In the genomic region with DNA sequence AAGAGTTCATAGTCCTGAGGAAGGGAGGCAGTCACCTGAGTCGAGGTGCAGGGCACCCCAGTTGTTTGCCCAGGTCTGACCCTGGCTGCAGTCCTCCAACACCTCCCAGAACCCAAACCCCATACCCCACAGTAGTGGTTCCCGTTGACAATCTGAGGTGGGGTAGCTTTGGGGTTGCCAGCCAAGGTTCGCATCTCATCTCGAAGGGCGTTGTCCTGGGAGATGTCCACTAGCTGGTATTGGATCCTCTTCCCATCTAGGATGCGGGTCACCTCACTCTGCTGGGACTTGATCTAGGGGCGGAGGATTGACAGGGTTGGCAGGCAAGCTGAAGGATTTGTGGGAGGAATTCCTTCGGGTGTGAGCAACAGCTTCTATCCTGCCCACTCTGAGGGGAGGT, we compare ENCODE assay signal across 8 mouse cellular contexts. TPM values are rescaled to one million over a fixed set of nuclear protein-coding genes. Genes with fewer than 3 reads are reported as not detected.
DNase-seq lines count a peak whose midpoint lies in the region; ATAC-seq and TF ChIP-seq lines count a peak whose summit lies in the region.

No protein-coding gene starts in this region.

- H3K4me1 ChIP-seq in heart, embryonic 13.5 days = peaks cover 44% of the 10 kb centered on the region
- H3K4me1 ChIP-seq in ES-E14 (ENCODE audit: control insufficient read depth in 2 of 2, insufficient read depth in 2 of 2, low read length in 2 of 2, poor library complexity in 1 of 2) = peaks cover 4 to 25% of the 10 kb centered on the region in 2 experiments; a peak in 3 of 4 replicates
- H3K4me1 ChIP-seq in forebrain, embryonic 16.5 days (replicated peaks; ENCODE audit: control insufficient read depth, insufficient read depth, low read length) = peaks cover 22% of the 10 kb centered on the region
- peaks cover 38% of the 10 kb centered on the region for H3K4me1 ChIP-seq in liver, embryonic 16.5 days (ENCODE audit: control insufficient read depth, low read depth, low read length)

- peak overlapping the region; percentile 86 for H3K4me3 ChIP-seq in heart, embryonic 13.5 days
- peak overlapping the region; percentile 82 to 88 for H3K4me3 ChIP-seq in ES-E14 (ENCODE audit: insufficient read depth in 1 of 2, low read depth in 1 of 2, low read length in 2 of 2, poor library complexity in 1 of 2, severe bottlenecking in 1 of 2)
- H3K4me3 ChIP-seq in forebrain, embryonic 16.5 days (replicated peaks; ENCODE audit: low read length) = peak overlapping the region; percentile 69
- peak overlapping the region; percentile 80 for H3K4me3 ChIP-seq in liver, embryonic 16.5 days (ENCODE audit: low read depth, low read length)

- WGBS in heart, embryonic 13.5 days = 50% methylated on average over 8 of the region's 8 CpGs
- WGBS in forebrain, embryonic 16.5 days = 54% methylated on average over 8 of the region's 8 CpGs
- 43% methylated on average over 8 of the region's 8 CpGs for WGBS in liver, embryonic 16.5 days (ENCODE audit: insufficient replicate concordance)

- H3K9ac ChIP-seq in heart, embryonic 13.5 days = peak overlapping the region; percentile 92
- H3K9ac ChIP-seq in ES-E14 (ENCODE audit: insufficient read depth, low read depth, low read length, poor library complexity, severe bottlenecking) = peak overlapping the region; percentile 82
- H3K9ac ChIP-seq in forebrain, embryonic 16.5 days (replicated peaks; ENCODE audit: low read depth, low read length) = peak overlapping the region; percentile 87
- H3K9ac ChIP-seq in liver, embryonic 16.5 days (ENCODE audit: low read depth, low read length) = peak overlapping the region; percentile 83

- intact Hi-C loops in heart, postnatal 25 days (cut with DNase I) = no loop called here

- no peak overlapping the region for H3K27ac ChIP-seq in heart, embryonic 13.5 days (replicated peaks)
- H3K27ac ChIP-seq in ES-E14 (ENCODE audit: insufficient read depth, low read depth, low read length, poor library complexity, severe bottlenecking) = no peak overlapping the region; the same call in 1 of the 2 replicates
- H3K27ac ChIP-seq in forebrain, embryonic 16.5 days (ENCODE audit: low read length) = no peak overlapping the region
- no peak overlapping the region for H3K27ac ChIP-seq in liver, embryonic 16.5 days (ENCODE audit: low read length)

- H3K36me3 ChIP-seq in heart, embryonic 13.5 days = peaks cover 23% of the 10 kb centered on the region
- H3K36me3 ChIP-seq in ES-E14 (ENCODE audit: control insufficient read depth, insufficient read depth, low read length, poor library complexity, severe bottlenecking) = peaks cover 20% of the 10 kb centered on the region
- H3K36me3 ChIP-seq in forebrain, embryonic 16.5 days (ENCODE audit: control insufficient read depth, insufficient read depth) = 0 out of 2 replicates have a peak, but pooled peaks cover 3% of the 10 kb centered on the region
- H3K36me3 ChIP-seq in liver, embryonic 16.5 days (ENCODE audit: control insufficient read depth, insufficient read depth) = peaks cover 4% of the 10 kb centered on the region

- no peaks in the 10 kb centered on the region for H3K9me3 ChIP-seq in heart, embryonic 13.5 days
- H3K9me3 ChIP-seq in ES-E14 (ENCODE audit: control insufficient read depth, insufficient read depth, low read depth, low read length) = no peaks in the 10 kb centered on the region
- no peaks in the 10 kb centered on the region for H3K9me3 ChIP-seq in forebrain, embryonic 16.5 days (ENCODE audit: control insufficient read depth, low read length)
- H3K9me3 ChIP-seq in liver, embryonic 16.5 days (replicated peaks; ENCODE audit: control insufficient read depth, low read length) = no peaks in the 10 kb centered on the region

- in situ Hi-C loops in ES-E14 (cut with MboI; ENCODE audit: low sequenced_read_pairs in 2 of 2, unreplicated experiment in 2 of 2) = no loop called here

- H3K27me3 ChIP-seq in heart, embryonic 13.5 days (replicated peaks) = no peaks in the 10 kb centered on the region
- H3K27me3 ChIP-seq in forebrain, embryonic 16.5 days (replicated peaks; ENCODE audit: control insufficient read depth, insufficient read depth, low read length) = no peaks in the 10 kb centered on the region
- H3K27me3 ChIP-seq in liver, embryonic 16.5 days (ENCODE audit: control insufficient read depth, insufficient read depth, low read depth, low read length) = no peaks in the 10 kb centered on the region

- DNase-seq in heart, postnatal 25 days (ENCODE audit: low spot score) = no peak
- no peak for DNase-seq in ES-E14 (ENCODE audit: low read depth, low spot score)
- no peak for DNase-seq in cerebellum, postnatal 25 days

- ATAC-seq in heart, embryonic 13.5 days (ENCODE audit: extremely low read depth, insufficient number of reproducible peaks, low FRiP score, low TSS enrichment) = no peak
- no peak for ATAC-seq in forebrain, embryonic 16.5 days
- no peak for ATAC-seq in liver, embryonic 16.5 days (ENCODE audit: low read depth)
- no peak for ATAC-seq in megakaryocyte-erythroid progenitor cell, adult 5-6 weeks (replicated peaks; ENCODE audit: low FRiP score, low TSS enrichment, poor library complexity, severe bottlenecking)
- ATAC-seq in activated CD4-positive, CD25-positive, alpha-beta regulatory T cell, adult 4 months = no peak

- H3K4me2 ChIP-seq in heart, embryonic 13.5 days = peak overlapping the region; percentile 88
- peak overlapping the region; percentile 56 for H3K4me2 ChIP-seq in forebrain, embryonic 16.5 days (ENCODE audit: low read length)
- peak overlapping the region; percentile 92 for H3K4me2 ChIP-seq in liver, embryonic 16.5 days (ENCODE audit: low read depth, low read length)

TF ChIP-seq in ES-E14, 5 proteins besides CTCF, POLR2A, EP300 and RAD21:
- TF ChIP-seq MAFK (IDR thresholded peaks at IDR 0.05; ENCODE audit: insufficient read depth, low read depth, low read length) (no peak), CHD2 (IDR thresholded peaks at IDR 0.05; ENCODE audit: low read depth, low read length) (no peak), ZC3H11A (IDR thresholded peaks at IDR 0.05; ENCODE audit: borderline replicate concordance, low read depth, low read length) (no peak), ZNF384 (IDR thresholded peaks at IDR 0.05; ENCODE audit: low read depth, low read length) (no peak), HCFC1 (IDR thresholded peaks at IDR 0.05; ENCODE audit: borderline replicate concordance, insufficient read depth, low read length) (no peak)

RNA-seq across cellular contexts. Expression of a gene that starts 0.8 kb away (rescaled TPM):
- polyA plus RNA-seq in heart, embryonic 13.5 days (2015; fragmentation: Nextera tagmentation; extraction: Ambion mirVana) = 198 and 202 TPM in 2 replicates
- 10 to 100 TPM; 38.8 to 41.8 TPM for total RNA-seq in heart, postnatal 25 days (2021)
- total RNA-seq in ES-E14 (2012; rRNA removed) = 87.2 and 96.5 TPM in 2 replicates
- 321 and 354 TPM in 2 replicates for polyA plus RNA-seq in forebrain, embryonic 16.5 days (2015; fragmentation: Nextera tagmentation; extraction: Ambion mirVana)
- polyA plus RNA-seq in liver, embryonic 16.5 days (2015; fragmentation: Nextera tagmentation; extraction: Ambion mirVana) = 142 and 161 TPM in 2 replicates
- total RNA-seq in megakaryocyte-erythroid progenitor cell, adult 5-6 weeks (2014; fragmentation: Nextera tagmentation) = 87.3 and 101 TPM in 2 replicates
- 34.2 and 55.1 TPM in 2 replicates for total RNA-seq in megakaryocyte-erythroid progenitor cell, adult 5-6 weeks (2017)
- 1,000 to 10,000 TPM; 1,097 to 1,279 TPM for polyA plus RNA-seq in activated CD4-positive, CD25-positive, alpha-beta regulatory T cell, adult 4 months (2017; shearing (Covaris generic))

RNA-seq across cellular contexts. Expression of a gene that starts 25.4 kb away (rescaled TPM):
- polyA plus RNA-seq in heart, embryonic 13.5 days (2015; fragmentation: Nextera tagmentation; extraction: Ambion mirVana) = 1.7 and 2.1 TPM in 2 replicates
- total RNA-seq in heart, postnatal 25 days (2021) = 1 to 10 TPM; 1.1 to 1.5 TPM
- total RNA-seq in ES-E14 (2012; rRNA removed) = 12.4 and 23.3 TPM in 2 replicates
- 13.3 and 13.6 TPM in 2 replicates for polyA plus RNA-seq in forebrain, embryonic 16.5 days (2015; fragmentation: Nextera tagmentation; extraction: Ambion mirVana)
- polyA plus RNA-seq in liver, embryonic 16.5 days (2015; fragmentation: Nextera tagmentation; extraction: Ambion mirVana) = 1.3 TPM in 2 replicates
- total RNA-seq in megakaryocyte-erythroid progenitor cell, adult 5-6 weeks (2014; fragmentation: Nextera tagmentation) = 17.9 and 21.8 TPM in 2 replicates
- total RNA-seq in megakaryocyte-erythroid progenitor cell, adult 5-6 weeks (2017) = 5.2 and 7.7 TPM in 2 replicates
- 10 to 100 TPM; 33.7 to 34.2 TPM for polyA plus RNA-seq in activated CD4-positive, CD25-positive, alpha-beta regulatory T cell, adult 4 months (2017; shearing (Covaris generic))

RNA-seq across cellular contexts. Expression of a gene that starts 32.9 kb away (rescaled TPM):
- 7.6 and 7.7 TPM in 2 replicates for polyA plus RNA-seq in heart, embryonic 13.5 days (2015; fragmentation: Nextera tagmentation; extraction: Ambion mirVana)
- 1 to 10 TPM; 3.6 to 4.5 TPM for total RNA-seq in heart, postnatal 25 days (2021)
- 1.5 and 13.0 TPM in 2 replicates for total RNA-seq in ES-E14 (2012; rRNA removed)
- 0.91 and 1.4 TPM in 2 replicates for polyA plus RNA-seq in forebrain, embryonic 16.5 days (2015; fragmentation: Nextera tagmentation; extraction: Ambion mirVana)
- polyA plus RNA-seq in liver, embryonic 16.5 days (2015; fragmentation: Nextera tagmentation; extraction: Ambion mirVana) = 56.1 and 56.8 TPM in 2 replicates
- total RNA-seq in megakaryocyte-erythroid progenitor cell, adult 5-6 weeks (2014; fragmentation: Nextera tagmentation) = 34.9 and 43.4 TPM in 2 replicates
- 36.8 and 45.6 TPM in 2 replicates for total RNA-seq in megakaryocyte-erythroid progenitor cell, adult 5-6 weeks (2017)
- 1,000 to 10,000 TPM; 3,607 to 4,442 TPM for polyA plus RNA-seq in activated CD4-positive, CD25-positive, alpha-beta regulatory T cell, adult 4 months (2017; shearing (Covaris generic))

RNA-seq across cellular contexts. Expression of a gene that starts 59.1 kb away (rescaled TPM):
- polyA plus RNA-seq in heart, embryonic 13.5 days (2015; fragmentation: Nextera tagmentation; extraction: Ambion mirVana) = 25.8 and 28.3 TPM in 2 replicates
- total RNA-seq in heart, postnatal 25 days (2021) = 10 to 100 TPM; 45.4 to 46.9 TPM
- 53.5 and 67.5 TPM in 2 replicates for total RNA-seq in ES-E14 (2012; rRNA removed)
- polyA plus RNA-seq in forebrain, embryonic 16.5 days (2015; fragmentation: Nextera tagmentation; extraction: Ambion mirVana) = 20.1 and 21.5 TPM in 2 replicates
- polyA plus RNA-seq in liver, embryonic 16.5 days (2015; fragmentation: Nextera tagmentation; extraction: Ambion mirVana) = 42.3 and 47.7 TPM in 2 replicates
- 30.7 and 51.5 TPM in 2 replicates for total RNA-seq in megakaryocyte-erythroid progenitor cell, adult 5-6 weeks (2014; fragmentation: Nextera tagmentation)
- 31.5 and 34.9 TPM in 2 replicates for total RNA-seq in megakaryocyte-erythroid progenitor cell, adult 5-6 weeks (2017)
- 100 to 1,000 TPM in 1 of 2 experiments, 10 to 100 TPM in 1; 63.2 to 139 TPM for polyA plus RNA-seq in activated CD4-positive, CD25-positive, alpha-beta regulatory T cell, adult 4 months (2017; shearing (Covaris generic))

Comparison
In these comparisons a context has a peak if more than half of its experiments do, and no peak if none do; other contexts are left out.
1. RNA of a gene that starts 32.9 kb away (polyA plus RNA-seq): 3,607 to 4,442 TPM in activated CD4-positive, CD25-positive, alpha-beta regulatory T cell, adult 4 months; 56.1 to 56.8 TPM in liver, embryonic 16.5 days, 7.6 to 7.7 TPM in heart, embryonic 13.5 days and 0.91 to 1.4 TPM in forebrain, embryonic 16.5 days; every median in the first group is over 10 times any median in the second.
2. Peak in every context shown above with its lines, with median percentiles within 50 percentile points of each other: H3K4me2 ChIP-seq, H3K4me3 ChIP-seq and H3K9ac ChIP-seq.